ENCODE assay signal across 19 mouse cellular contexts in genomic region chr6:119001442-119001841, GRCm38 (mm10).
DNase-seq lines count a peak whose midpoint lies in the region; ATAC-seq and TF ChIP-seq lines count a peak whose summit lies in the region.
"Had no signal": no experiment of that assay in that cellular context is flagged by ENCODE, and none has a peak within 500 bp of the region (broad histone marks: within the 10 kb centered on the region; RNA-seq: fewer than 3 reads in every experiment).

No protein-coding gene starts in this region.

- TF ChIP-seq CTCF in lung, postnatal 0 days (IDR thresholded peaks at IDR 0.05), result no peak
- TF ChIP-seq CTCF in kidney, adult 2 months (conservative IDR thresholded peaks at IDR 0.05; ENCODE audit: insufficient read depth, insufficient read length, low read depth, low read length), result no peak

- no peak for DNase-seq in heart, postnatal 36 days
- peak; percentile 38 for DNase-seq in embryonic facial prominence, embryonic 10.5 days (ENCODE audit: low spot score)
- DNase-seq in lung, postnatal 0 days (ENCODE audit: low spot score), result peak; percentile 74
- DNase-seq in kidney, adult 2 months, result no peak
- DNase-seq in layer of hippocampus, adult 9-11 months, result no peak
- DNase-seq: adrenal gland, postnatal 36 days; cerebellum, postnatal 14 days; gastrocnemius, postnatal 25 days; liver; retina, postnatal 1 day; thymus, adult 2 months had no signal

- intact Hi-C loops in heart, postnatal 36 days (cut with DNase I), result loop anchor here (5.0 kb wide), 1 partner anchor 86 kb away; no protein-coding TSS in a partner anchor

- no peaks in the 10 kb centered on the region for H3K27me3 ChIP-seq in heart, embryonic 11.5 days (ENCODE audit: control insufficient read depth, insufficient read depth, low read length)
- H3K27me3 ChIP-seq in embryonic facial prominence, embryonic 10.5 days (replicated peaks; ENCODE audit: low read depth, poor library complexity, severe bottlenecking), result no peaks in the 10 kb centered on the region
- no peaks in the 10 kb centered on the region for H3K27me3 ChIP-seq in embryonic facial prominence, embryonic 12.5 days
- H3K27me3 ChIP-seq in lung, postnatal 0 days (replicated peaks; ENCODE audit: insufficient read depth, low read length), result no peaks in the 10 kb centered on the region
- no peaks in the 10 kb centered on the region for H3K27me3 ChIP-seq in kidney, adult 2 months (replicated peaks; ENCODE audit: control insufficient read depth, insufficient read depth, low read length)
- H3K27me3 ChIP-seq: embryonic facial prominence, embryonic 13.5 days; hindbrain, embryonic 12.5 days; midbrain, embryonic 12.5 days had no signal

- 0 out of 2 replicates have a peak, but pooled peaks have one; percentile 51 for TF ChIP-seq EP300 in lung, postnatal 0 days (IDR thresholded peaks at IDR 0.05)

- peak overlapping the region; percentile 17 for H3K4me2 ChIP-seq in heart, embryonic 11.5 days
- no peak overlapping the region for H3K4me2 ChIP-seq in embryonic facial prominence, embryonic 12.5 days (replicated peaks)
- no peak overlapping the region for H3K4me2 ChIP-seq in lung, postnatal 0 days (replicated peaks; ENCODE audit: low read depth, low read length)
- H3K4me2 ChIP-seq: embryonic facial prominence, embryonic 13.5 days; hindbrain, embryonic 12.5 days; midbrain, embryonic 12.5 days had no signal

- ATAC-seq in heart, embryonic 11.5 days (replicated peaks; ENCODE audit: insufficient number of reproducible peaks, low FRiP score, low TSS enrichment), result peak; percentile 37; the same call in 1 of the 2 replicates
- ATAC-seq in embryonic facial prominence, embryonic 12.5 days (ENCODE audit: insufficient number of reproducible peaks, insufficient read depth, low FRiP score, low TSS enrichment), result peak; percentile 60; the same call in 1 of the 2 replicates
- ATAC-seq in lung, postnatal 0 days, result peak; percentile 77
- ATAC-seq: CD4-positive, CD25-positive, alpha-beta regulatory T cell, adult 4 months had no signal

- H3K9ac ChIP-seq in heart, embryonic 11.5 days (ENCODE audit: low read depth, low read length), result no peak overlapping the region
- H3K9ac ChIP-seq in embryonic facial prominence, embryonic 12.5 days, result no peak overlapping the region
- H3K9ac ChIP-seq in lung, postnatal 0 days (replicated peaks; ENCODE audit: low read depth), result no peak overlapping the region
- H3K9ac ChIP-seq: embryonic facial prominence, embryonic 13.5 days; hindbrain, embryonic 12.5 days; midbrain, embryonic 12.5 days had no signal

- no peak for TF ChIP-seq POLR2A in kidney, adult 2 months (IDR thresholded peaks at IDR 0.05; ENCODE audit: low read depth, low read length)

- no peaks in the 10 kb centered on the region for H3K36me3 ChIP-seq in heart, embryonic 11.5 days (ENCODE audit: control insufficient read depth, insufficient read depth, low read length)
- no peaks in the 10 kb centered on the region for H3K36me3 ChIP-seq in embryonic facial prominence, embryonic 10.5 days (replicated peaks)
- H3K36me3 ChIP-seq in embryonic facial prominence, embryonic 12.5 days, result 0 out of 2 replicates have a peak, but pooled peaks cover 3% of the 10 kb centered on the region
- H3K36me3 ChIP-seq in lung, postnatal 0 days (ENCODE audit: insufficient read depth, low read length), result no peaks in the 10 kb centered on the region
- no peaks in the 10 kb centered on the region for H3K36me3 ChIP-seq in kidney, adult 2 months (ENCODE audit: control insufficient read depth, insufficient read depth, low read length)
- H3K36me3 ChIP-seq: embryonic facial prominence, embryonic 13.5 days; hindbrain, embryonic 12.5 days; midbrain, embryonic 12.5 days had no signal

- peak overlapping the region; percentile 76 for H3K27ac ChIP-seq in heart, embryonic 11.5 days (ENCODE audit: low read depth, low read length)
- peak overlapping the region; percentile 35; the same call in 1 of the 2 replicates for H3K27ac ChIP-seq in embryonic facial prominence, embryonic 10.5 days (replicated peaks)
- H3K27ac ChIP-seq in embryonic facial prominence, embryonic 12.5 days, result 0 out of 2 replicates have a peak overlapping the region, but pooled peaks have one; percentile 23
- H3K27ac ChIP-seq in lung, postnatal 0 days (ENCODE audit: low read length), result no peak overlapping the region
- no peak overlapping the region for H3K27ac ChIP-seq in kidney, adult 2 months (ENCODE audit: insufficient read depth, low read depth, low read length)
- H3K27ac ChIP-seq: embryonic facial prominence, embryonic 13.5 days; hindbrain, embryonic 12.5 days; macrophage; midbrain, embryonic 12.5 days had no signal

- peaks cover 37% of the 10 kb centered on the region for H3K4me1 ChIP-seq in heart, embryonic 11.5 days (ENCODE audit: control insufficient read depth, insufficient read depth, low read length)
- H3K4me1 ChIP-seq in embryonic facial prominence, embryonic 10.5 days, result peaks cover 19% of the 10 kb centered on the region
- peaks cover 11% of the 10 kb centered on the region; the same call in 1 of the 2 replicates for H3K4me1 ChIP-seq in embryonic facial prominence, embryonic 12.5 days
- H3K4me1 ChIP-seq in lung, postnatal 0 days (ENCODE audit: insufficient read depth, low read depth, low read length), result peaks cover 8% of the 10 kb centered on the region; the same call in 1 of the 2 replicates
- no peaks in the 10 kb centered on the region for H3K4me1 ChIP-seq in kidney, adult 2 months (ENCODE audit: control insufficient read depth, insufficient read depth, low read length)
- H3K4me1 ChIP-seq: midbrain, embryonic 12.5 days had no signal

- H3K9me3 ChIP-seq in heart, embryonic 11.5 days (replicated peaks; ENCODE audit: control insufficient read depth, low read length), result no peaks in the 10 kb centered on the region
- H3K9me3 ChIP-seq in embryonic facial prominence, embryonic 10.5 days, result no peaks in the 10 kb centered on the region
- no peaks in the 10 kb centered on the region for H3K9me3 ChIP-seq in embryonic facial prominence, embryonic 12.5 days
- H3K9me3 ChIP-seq in lung, postnatal 0 days (ENCODE audit: low read length), result no peaks in the 10 kb centered on the region
- H3K9me3 ChIP-seq: embryonic facial prominence, embryonic 13.5 days; hindbrain, embryonic 12.5 days; midbrain, embryonic 12.5 days had no signal

- WGBS in heart, embryonic 11.5 days (ENCODE audit: insufficient replicate concordance), result 11% methylated on average over 2 of the region's 2 CpGs
- WGBS in embryonic facial prominence, embryonic 10.5 days, result 40% methylated on average over 2 of the region's 2 CpGs
- 24% methylated on average over 2 of the region's 2 CpGs for WGBS in embryonic facial prominence, embryonic 12.5 days
- 21% methylated on average over 2 of the region's 2 CpGs for WGBS in lung, postnatal 0 days
- WGBS in kidney, adult 2 months, result 63% methylated on average over 2 of the region's 2 CpGs

- H3K4me3 ChIP-seq in heart, embryonic 11.5 days (ENCODE audit: low read depth, low read length), result no peak overlapping the region
- no peak overlapping the region for H3K4me3 ChIP-seq in embryonic facial prominence, embryonic 10.5 days
- H3K4me3 ChIP-seq in embryonic facial prominence, embryonic 12.5 days, result no peak overlapping the region
- H3K4me3 ChIP-seq in lung, postnatal 0 days (ENCODE audit: low read depth, low read length), result no peak overlapping the region
- H3K4me3 ChIP-seq in kidney, adult 2 months (ENCODE audit: insufficient read depth, low read depth, low read length), result no peak overlapping the region
- H3K4me3 ChIP-seq: embryonic facial prominence, embryonic 13.5 days; hindbrain, embryonic 12.5 days; midbrain, embryonic 12.5 days; myocyte had no signal

Comparison
In these comparisons a context has a peak if more than half of its experiments do, and no peak if none do; other contexts are left out.
1. H3K27ac ChIP-seq: peak in heart, embryonic 11.5 days (single experiment), embryonic facial prominence, embryonic 10.5 days (single experiment) and embryonic facial prominence, embryonic 12.5 days (single experiment); none in lung, postnatal 0 days (single experiment) and kidney, adult 2 months (single experiment).
2. DNase-seq: peak in embryonic facial prominence, embryonic 10.5 days (single experiment) and lung, postnatal 0 days (single experiment); none in heart, postnatal 36 days (0 of 2), kidney, adult 2 months (single experiment) and layer of hippocampus, adult 9-11 months (single experiment).
3. Peak in every context shown above with its lines, with median percentiles within 50 percentile points of each other: ATAC-seq.